Mouse (Mus musculus) limb, embryonic 12.5 days (tissue): ENCODE results near the gene Dlx4. TPM values are rescaled to one million over a fixed set of nuclear protein-coding genes. Genes with fewer than 3 reads are reported as not detected.

Experiments used
- ATAC-seq: fragments of 200-750 bp; cut with Nextera tagmentation; 2 replicates; pipeline ENCODE4 v1.8.0; 2017; ENCODE audit warnings: low read depth, moderate TSS enrichment; ENCODE audit not compliant: insufficient number of reproducible peaks, insufficient read depth, low FRiP score, low TSS enrichment
- H3K27ac ChIP-seq: fragments of 300-500 bp; sonication (generic); 2 replicates; pipeline ENCODE4 v1.5.1; 2016; ENCODE audit warnings: mild to moderate bottlenecking, moderate library complexity
- H3K27me3 ChIP-seq: fragments of 300-500 bp; sonication (generic); 2 replicates; pipeline ENCODE4 v1.6.1; 2016; ENCODE audit warnings: mild to moderate bottlenecking, moderate library complexity
- H3K36me3 ChIP-seq: fragments of 300-500 bp; sonication (generic); 2 replicates; pipeline ENCODE4 v1.6.1; 2016; ENCODE audit warnings: mild to moderate bottlenecking, moderate library complexity
- H3K4me1 ChIP-seq: fragments of 300-500 bp; sonication (generic); replicated peaks from 2 replicates; pipeline ENCODE4 v1.6.1; 2016
- H3K4me2 ChIP-seq: fragments of 300-500 bp; sonication (generic); 2 replicates; pipeline ENCODE4 v1.6.1; 2016; ENCODE audit warnings: mild to moderate bottlenecking, moderate library complexity
- H3K4me3 ChIP-seq: fragments of 300-500 bp; sonication (generic); replicated peaks from 2 replicates; pipeline ENCODE4 v1.5.1; 2016; ENCODE audit warnings: mild to moderate bottlenecking
- H3K9ac ChIP-seq: fragments of 300-500 bp; sonication (generic); replicated peaks from 2 replicates; pipeline ENCODE4 v1.6.1; 2016; ENCODE audit warnings: mild to moderate bottlenecking, moderate library complexity
- H3K9me3 ChIP-seq: fragments of 300-500 bp; sonication (generic); 2 replicates; pipeline ENCODE4 v1.6.1; 2016; ENCODE audit warnings: mild to moderate bottlenecking, moderate library complexity
- WGBS: fragments of 180-500 bp; shearing (Covaris S2); methylation state at CpG from one replicate; pipeline ENCODE4 v1.1.7; 2016; 5-methylcytosine and 5-hydroxymethylcytosine counted together
- polyA plus RNA-seq: library from polyadenylated mRNA; unstranded; fragments of >200 nt; fragmentation: Nextera tagmentation; extraction: Ambion mirVana; gene quantifications from 2 replicates; pipeline ENCODE4 v1.2.1, GENCODE M21; 2016

Dlx4 gene
- polyA plus RNA-seq, 1 experiment from 2014 or later, result 1.9 TPM

GRCm38 (mm10) chr11:95157356-95157755 is 11.3 kb upstream of the Dlx4 start:
- Histone ChIP-seq H3K9me3 (no peaks in the 10 kb centered on the region), H3K9ac (no peak overlapping the region), H3K27me3 (peaks cover 30% of the 10 kb centered on the region), H3K4me3 (no peak overlapping the region), H3K27ac (no peak overlapping the region), H3K4me1 (no peaks in the 10 kb centered on the region), H3K4me2 (no peak overlapping the region), H3K36me3 (no peaks in the 10 kb centered on the region)
- ATAC-seq, result no peak
- 45% methylated on average over 5 of the region's 5 CpGs for WGBS

GRCm38 (mm10) chr11:95155511-95155910 is 9.4 kb upstream of the Dlx4 start:
- peaks cover 4% of the 10 kb centered on the region; the same call in 1 of the 2 replicates for H3K4me1 ChIP-seq
- no peak for ATAC-seq
- 86% methylated on average over 2 of the region's 2 CpGs for WGBS

GRCm38 (mm10) chr11:95153681-95154080 is 7.6 kb upstream of the Dlx4 start:
- Histone ChIP-seq H3K9me3 (no peaks in the 10 kb centered on the region), H3K4me2 (no peak overlapping the region), H3K27me3 (peaks cover 67% of the 10 kb centered on the region), H3K4me1 (peaks cover 7% of the 10 kb centered on the region; the same call in 1 of the 2 replicates), H3K27ac (no peak overlapping the region), H3K9ac (no peak overlapping the region), H3K4me3 (no peak overlapping the region), H3K36me3 (no peaks in the 10 kb centered on the region)
- 83% methylated on average over 5 of the region's 5 CpGs for WGBS
- no peak for ATAC-seq

More at GRCm38 (mm10) chr11:95155511-95155910, 9.4 kb upstream of the Dlx4 start:
- no peak overlapping the region for H3K9ac ChIP-seq
- H3K4me3 ChIP-seq, result no peak overlapping the region
- H3K4me2 ChIP-seq, result no peak overlapping the region
- no peak overlapping the region for H3K27ac ChIP-seq
- H3K27me3 ChIP-seq, result peaks cover 49% of the 10 kb centered on the region
- no peaks in the 10 kb centered on the region for H3K9me3 ChIP-seq
- H3K36me3 ChIP-seq, result no peaks in the 10 kb centered on the region

GRCm38 (mm10) chr11:95153116-95153515 is 7.1 kb upstream of the Dlx4 start:
- no peaks in the 10 kb centered on the region for H3K9me3 ChIP-seq
- 33% methylated on average over 5 of the region's 5 CpGs for WGBS
- H3K4me3 ChIP-seq, result no peak overlapping the region
- peaks cover 7% of the 10 kb centered on the region; the same call in 1 of the 2 replicates for H3K4me1 ChIP-seq
- peaks cover 70% of the 10 kb centered on the region for H3K27me3 ChIP-seq
- no peak overlapping the region for H3K9ac ChIP-seq
- no peak overlapping the region for H3K4me2 ChIP-seq
- no peaks in the 10 kb centered on the region for H3K36me3 ChIP-seq
- H3K27ac ChIP-seq, result no peak overlapping the region
- no peak for ATAC-seq

- Histone ChIP-seq H3K9me3 (no peaks in the 10 kb centered on the region), H3K4me3 (peak overlapping the region; percentile 17), H3K27me3 (peaks cover 83% of the 10 kb centered on the region), H3K4me1 (peaks cover 15% of the 10 kb centered on the region), H3K36me3 (no peaks in the 10 kb centered on the region), H3K9ac (no peak overlapping the region), H3K27ac (no peak overlapping the region), H3K4me2 (peak overlapping the region; percentile 30)
- WGBS, result 2% methylated on average over 33 of the region's 33 CpGs
- ATAC-seq, result no peak
Measured at GRCm38 (mm10) chr11:95150269-95151049, 4.4 kb upstream of the Dlx4 start.

GRCm38 (mm10) chr11:95149462-95150268 is 3.6 kb upstream of the Dlx4 start:
- Histone ChIP-seq H3K36me3 (no peaks in the 10 kb centered on the region), H3K9ac (no peak overlapping the region), H3K27me3 (peaks cover 91% of the 10 kb centered on the region), H3K9me3 (no peaks in the 10 kb centered on the region), H3K4me2 (peak overlapping the region; percentile 30; the same call in 1 of the 2 replicates), H3K27ac (no peak overlapping the region), H3K4me1 (peaks cover 23% of the 10 kb centered on the region), H3K4me3 (peak overlapping the region; percentile 17; the same call in 1 of the 2 replicates)
- WGBS, result 2% methylated on average over 27 of the region's 27 CpGs
- ATAC-seq, result no peak

- no peak overlapping the region for H3K4me2 ChIP-seq
- H3K4me3 ChIP-seq, result no peak overlapping the region
- no peak overlapping the region for H3K27ac ChIP-seq
- peaks cover 25% of the 10 kb centered on the region for H3K4me1 ChIP-seq
- WGBS, result 7% methylated on average over 9 of the region's 9 CpGs
- peaks cover 100% of the 10 kb centered on the region for H3K27me3 ChIP-seq
- H3K36me3 ChIP-seq, result no peaks in the 10 kb centered on the region
- ATAC-seq, result no peak
- H3K9ac ChIP-seq, result no peak overlapping the region
- no peaks in the 10 kb centered on the region for H3K9me3 ChIP-seq
Measured at GRCm38 (mm10) chr11:95148754-95149153, 2.7 kb upstream of the Dlx4 start.

GRCm38 (mm10) chr11:95144946-95145483 is 1.0 kb downstream of the Dlx4 start:
- Histone ChIP-seq H3K27me3 (peaks cover 100% of the 10 kb centered on the region), H3K4me1 (peaks cover 27% of the 10 kb centered on the region), H3K9me3 (no peaks in the 10 kb centered on the region), H3K9ac (peak overlapping the region; percentile 44), H3K4me2 (peak overlapping the region; percentile 86), H3K4me3 (peak overlapping the region; percentile 46), H3K27ac (no peak overlapping the region), H3K36me3 (no peaks in the 10 kb centered on the region)
- under 1% methylated on average over 34 of the region's 34 CpGs for WGBS
- no peak for ATAC-seq

GRCm38 (mm10) chr11:95144091-95144945 is 1.7 kb downstream of the Dlx4 start:
- no peak overlapping the region for H3K27ac ChIP-seq
- H3K27me3 ChIP-seq, result peaks cover 100% of the 10 kb centered on the region
- no peaks in the 10 kb centered on the region for H3K36me3 ChIP-seq
- 10% methylated on average over 9 of the region's 9 CpGs for WGBS
- H3K9ac ChIP-seq, result no peak overlapping the region
- no peaks in the 10 kb centered on the region for H3K9me3 ChIP-seq
- peak overlapping the region; percentile 46 for H3K4me3 ChIP-seq
- H3K4me1 ChIP-seq, result peaks cover 33% of the 10 kb centered on the region
- no peak for ATAC-seq
- H3K4me2 ChIP-seq, result peak overlapping the region; percentile 86

GRCm38 (mm10) chr11:95143663-95144062 is 2.4 kb downstream of the Dlx4 start:
- Histone ChIP-seq H3K27ac (no peak overlapping the region), H3K4me2 (no peak overlapping the region), H3K27me3 (peaks cover 100% of the 10 kb centered on the region), H3K36me3 (no peaks in the 10 kb centered on the region), H3K4me1 (peaks cover 40% of the 10 kb centered on the region), H3K9ac (no peak overlapping the region), H3K9me3 (no peaks in the 10 kb centered on the region), H3K4me3 (no peak overlapping the region)
- ATAC-seq, result no peak
- 5% methylated on average over 4 of the region's 4 CpGs for WGBS
